Mouse (Mus musculus): Measurements from ENCODE around the gene Mgst1.
A peak's percentile ranks its signal among the peaks of the same experiment; 100 is the strongest.

- no peak for TF ChIP-seq CTCF (IDR thresholded peaks at IDR 0.05; ENCODE audit: insufficient read depth, low read length)
- peak; percentile 85; the same call in 1 of the 2 replicates for TF ChIP-seq POLR2A (IDR thresholded peaks at IDR 0.05; ENCODE audit: borderline replicate concordance, extremely low read depth, low read depth, low read length)
These were observed 220 bp downstream of the Mgst1 start for GRCm38 (mm10) chr6:138140336-138140735.

Measured in lung, adult 2 months (tissue).